Mouse (Mus musculus): ENCODE data around the gene Gm20518. TPM values are rescaled to one million over a fixed set of nuclear protein-coding genes. Genes with fewer than 3 reads are reported as not detected.

The Gm20518 gene
- total and polyA plus RNA-seq, 2 experiments: 0.09 to 0.34 TPM

- peak overlapping the region; percentile 80 for H3K27ac ChIP-seq (replicated peaks; ENCODE audit: insufficient read depth, low read depth, low read length)
- H3K36me3 ChIP-seq (ENCODE audit: control insufficient read depth, insufficient read depth, low read length): no peaks in the 10 kb centered on the region
- peaks cover 13% of the 10 kb centered on the region for H3K4me1 ChIP-seq (ENCODE audit: control insufficient read depth, insufficient read depth, low read length)
- no peak overlapping the region for H3K4me3 ChIP-seq (ENCODE audit: insufficient read depth, low read depth, low read length)
- peaks cover 19% of the 10 kb centered on the region; the same call in 1 of the 2 replicates for H3K79me2 ChIP-seq (ENCODE audit: control insufficient read depth, insufficient read depth, low read length)
- DNase-seq (ENCODE audit: extremely low read depth, low read depth, low spot score): peak; percentile 92
- no peaks in the 10 kb centered on the region for H3K27me3 ChIP-seq (ENCODE audit: control insufficient read depth, insufficient read depth, low read length)
- TF ChIP-seq POLR2A (IDR thresholded peaks at IDR 0.05; ENCODE audit: extremely low read depth, insufficient read depth, low read length): no peak
- no peak for TF ChIP-seq CTCF (IDR thresholded peaks at IDR 0.05; ENCODE audit: low read depth, low read length)
- 7% methylated on average over 3 of the region's 3 CpGs for WGBS
- H3K9ac ChIP-seq (ENCODE audit: low read depth, low read length): no peak overlapping the region
Observed at GRCm38 (mm10) chr16:17892606-17893005, 1.1 kb upstream of the Gm20518 start.

DNA sequence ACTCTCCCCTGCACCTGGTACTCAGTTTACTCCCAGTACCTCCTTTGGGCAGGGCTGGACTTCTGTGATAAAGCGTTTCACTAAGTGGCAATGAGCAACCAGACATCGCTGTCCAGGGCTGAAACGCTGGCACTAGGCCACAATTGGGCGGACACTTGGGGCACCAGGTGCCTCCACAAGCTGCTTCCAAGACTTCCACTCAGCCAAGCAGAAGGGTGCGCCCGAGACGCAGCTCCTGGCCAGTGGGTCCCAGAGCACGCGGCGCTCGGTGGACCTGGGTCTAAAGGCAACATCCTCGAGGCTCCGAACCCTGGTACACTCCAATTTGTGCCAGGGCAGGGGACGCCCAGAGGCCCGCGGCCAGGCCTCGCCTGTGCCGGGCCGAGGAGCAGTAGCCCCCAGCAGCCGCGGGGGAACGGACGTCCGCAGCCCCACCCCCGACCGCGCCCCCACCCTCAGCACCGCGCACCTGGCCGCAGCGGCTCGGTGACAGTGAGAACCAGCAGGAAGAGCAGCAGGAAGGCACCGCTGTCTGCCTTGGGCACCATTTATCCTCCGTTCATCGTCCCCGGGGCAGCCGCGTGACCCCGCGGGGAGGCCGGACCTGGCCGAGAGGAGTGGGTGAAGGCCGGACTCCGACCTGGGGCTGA is 429 bp downstream of the Gm20518 start:
- Histone ChIP-seq H3K27ac (replicated peaks; ENCODE audit: insufficient read depth, low read depth, low read length) (peak overlapping the region; percentile 90), H3K4me1 (ENCODE audit: control insufficient read depth, insufficient read depth, low read length) (peaks cover 15% of the 10 kb centered on the region), H3K36me3 (ENCODE audit: control insufficient read depth, insufficient read depth, low read length) (no peaks in the 10 kb centered on the region), H3K79me2 (ENCODE audit: control insufficient read depth, insufficient read depth, low read length) (peaks cover 26% of the 10 kb centered on the region; the same call in 1 of the 2 replicates), H3K27me3 (ENCODE audit: control insufficient read depth, insufficient read depth, low read length) (no peaks in the 10 kb centered on the region), H3K9ac (ENCODE audit: low read depth, low read length) (peak overlapping the region; percentile 92), H3K4me3 (ENCODE audit: insufficient read depth, low read depth, low read length) (peak overlapping the region; percentile 84)
- peak; percentile 87 for DNase-seq (ENCODE audit: extremely low read depth, low read depth, low spot score)
- WGBS: 1% methylated on average over 44 of the region's 44 CpGs
- TF ChIP-seq CTCF (IDR thresholded peaks at IDR 0.05; ENCODE audit: low read depth, low read length) (0 out of 2 replicates have a peak, but pooled peaks have one; percentile 3), POLR2A (IDR thresholded peaks at IDR 0.05; ENCODE audit: extremely low read depth, insufficient read depth, low read length) (0 out of 2 replicates have a peak, but pooled peaks have one; percentile 37)

- H3K9ac ChIP-seq (ENCODE audit: low read depth, low read length): no peak overlapping the region
- peaks cover 33% of the 10 kb centered on the region; the same call in 1 of the 2 replicates for H3K79me2 ChIP-seq (ENCODE audit: control insufficient read depth, insufficient read depth, low read length)
- H3K36me3 ChIP-seq (ENCODE audit: control insufficient read depth, insufficient read depth, low read length): no peaks in the 10 kb centered on the region
- H3K27me3 ChIP-seq (ENCODE audit: control insufficient read depth, insufficient read depth, low read length): no peaks in the 10 kb centered on the region
- no peak overlapping the region for H3K27ac ChIP-seq (replicated peaks; ENCODE audit: insufficient read depth, low read depth, low read length)
- 48% methylated on average over 2 of the region's 2 CpGs for WGBS
- H3K4me1 ChIP-seq (ENCODE audit: control insufficient read depth, insufficient read depth, low read length): peaks cover 22% of the 10 kb centered on the region
- no peak for DNase-seq (ENCODE audit: extremely low read depth, low read depth, low spot score)
- no peak overlapping the region for H3K4me3 ChIP-seq (ENCODE audit: insufficient read depth, low read depth, low read length)
- TF ChIP-seq CTCF (IDR thresholded peaks at IDR 0.05; ENCODE audit: low read depth, low read length) (no peak), POLR2A (IDR thresholded peaks at IDR 0.05; ENCODE audit: extremely low read depth, insufficient read depth, low read length) (no peak)
Observed at GRCm38 (mm10) chr16:17890342-17890727, 1.1 kb downstream of the Gm20518 start.

- peaks cover 38% of the 10 kb centered on the region; the same call in 1 of the 2 replicates for H3K79me2 ChIP-seq (ENCODE audit: control insufficient read depth, insufficient read depth, low read length)
- DNase-seq (ENCODE audit: extremely low read depth, low read depth, low spot score): no peak
- H3K36me3 ChIP-seq (ENCODE audit: control insufficient read depth, insufficient read depth, low read length): no peaks in the 10 kb centered on the region
- no peaks in the 10 kb centered on the region for H3K27me3 ChIP-seq (ENCODE audit: control insufficient read depth, insufficient read depth, low read length)
- H3K4me1 ChIP-seq (ENCODE audit: control insufficient read depth, insufficient read depth, low read length): peaks cover 26% of the 10 kb centered on the region
- H3K4me3 ChIP-seq (ENCODE audit: insufficient read depth, low read depth, low read length): no peak overlapping the region
- WGBS: 71% methylated on average over 6 of the region's 6 CpGs
- TF ChIP-seq CTCF (IDR thresholded peaks at IDR 0.05; ENCODE audit: low read depth, low read length) (no peak), POLR2A (IDR thresholded peaks at IDR 0.05; ENCODE audit: extremely low read depth, insufficient read depth, low read length) (no peak)
- no peak overlapping the region for H3K27ac ChIP-seq (replicated peaks; ENCODE audit: insufficient read depth, low read depth, low read length)
- no peak overlapping the region for H3K9ac ChIP-seq (ENCODE audit: low read depth, low read length)
Observed at GRCm38 (mm10) chr16:17889689-17890341, 1.7 kb downstream of the Gm20518 start.

- WGBS: 34% methylated on average over 6 of the region's 6 CpGs
- peak; percentile 62 for DNase-seq (ENCODE audit: extremely low read depth, low read depth, low spot score)
- H3K36me3 ChIP-seq (ENCODE audit: control insufficient read depth, insufficient read depth, low read length): no peaks in the 10 kb centered on the region
- H3K4me1 ChIP-seq (ENCODE audit: control insufficient read depth, insufficient read depth, low read length): peaks cover 29% of the 10 kb centered on the region
- no peaks in the 10 kb centered on the region for H3K27me3 ChIP-seq (ENCODE audit: control insufficient read depth, insufficient read depth, low read length)
- H3K27ac ChIP-seq (replicated peaks; ENCODE audit: insufficient read depth, low read depth, low read length): no peak overlapping the region
- no peak overlapping the region for H3K4me3 ChIP-seq (ENCODE audit: insufficient read depth, low read depth, low read length)
- peaks cover 57% of the 10 kb centered on the region for H3K79me2 ChIP-seq (ENCODE audit: control insufficient read depth, insufficient read depth, low read length)
- H3K9ac ChIP-seq (ENCODE audit: low read depth, low read length): no peak overlapping the region
- no peak for TF ChIP-seq POLR2A (IDR thresholded peaks at IDR 0.05; ENCODE audit: extremely low read depth, insufficient read depth, low read length)
- no peak for TF ChIP-seq CTCF (IDR thresholded peaks at IDR 0.05; ENCODE audit: low read depth, low read length)
Observed at GRCm38 (mm10) chr16:17884116-17884515, 7.4 kb downstream of the Gm20518 start.

- Histone ChIP-seq H3K79me2 (ENCODE audit: control insufficient read depth, insufficient read depth, low read length) (peaks cover 69% of the 10 kb centered on the region), H3K4me3 (ENCODE audit: insufficient read depth, low read depth, low read length) (no peak overlapping the region), H3K4me1 (ENCODE audit: control insufficient read depth, insufficient read depth, low read length) (peaks cover 29% of the 10 kb centered on the region), H3K27me3 (ENCODE audit: control insufficient read depth, insufficient read depth, low read length) (no peaks in the 10 kb centered on the region), H3K27ac (replicated peaks; ENCODE audit: insufficient read depth, low read depth, low read length) (no peak overlapping the region), H3K9ac (ENCODE audit: low read depth, low read length) (no peak overlapping the region), H3K36me3 (ENCODE audit: control insufficient read depth, insufficient read depth, low read length) (no peaks in the 10 kb centered on the region)
- TF ChIP-seq CTCF (IDR thresholded peaks at IDR 0.05; ENCODE audit: low read depth, low read length): no peak
- TF ChIP-seq POLR2A (IDR thresholded peaks at IDR 0.05; ENCODE audit: extremely low read depth, insufficient read depth, low read length): no peak
- DNase-seq (ENCODE audit: extremely low read depth, low read depth, low spot score): no peak
Observed at GRCm38 (mm10) chr16:17882196-17882595, 9.3 kb downstream of the Gm20518 start.
